In the genomic region with DNA sequence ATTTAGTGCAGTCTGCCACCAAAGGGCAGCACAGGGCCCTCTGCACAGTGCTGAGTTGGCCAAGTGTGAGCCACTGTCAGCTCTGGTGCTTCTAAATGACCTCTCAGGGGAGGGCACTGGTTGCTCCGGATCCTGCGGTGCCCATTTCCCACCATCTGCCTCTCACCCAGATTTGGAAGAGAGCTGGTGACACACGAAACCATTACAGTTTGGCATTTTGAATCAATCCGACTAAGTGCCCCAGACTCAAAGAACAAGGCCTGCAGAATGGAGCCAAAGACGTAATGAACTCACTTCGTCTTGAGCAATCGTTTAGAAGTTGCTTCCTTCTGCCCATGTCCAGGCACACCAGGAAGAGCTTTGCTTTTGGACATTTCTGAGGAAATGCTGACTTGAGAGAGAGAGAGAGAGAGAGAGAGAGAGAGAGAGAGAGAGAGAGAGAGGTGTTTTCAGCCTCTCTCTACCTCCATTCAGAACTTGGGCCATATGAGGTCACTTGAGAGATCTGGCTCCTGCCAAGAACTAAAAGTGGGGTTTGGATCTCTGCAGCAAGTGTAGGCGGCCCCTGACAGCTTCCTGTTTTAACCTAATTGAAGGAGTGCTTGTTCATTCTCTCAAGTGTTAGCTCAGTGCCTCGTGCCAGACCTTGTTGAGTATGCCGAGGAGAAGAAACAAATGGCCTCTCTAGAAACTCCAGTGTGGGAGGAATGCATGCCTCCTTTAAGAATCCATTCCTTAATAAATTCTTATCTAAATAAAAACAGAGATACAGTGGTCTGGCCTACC, we compare ENCODE assay signal across 10 mouse cellular contexts. TPM values are rescaled to one million over a fixed set of nuclear protein-coding genes. Genes with fewer than 3 reads are reported as not detected.
A peak's percentile ranks its signal among the peaks of the same experiment; 100 is the strongest.
DNase-seq lines count a peak whose midpoint lies in the region; TF ChIP-seq lines count a peak whose summit lies in the region.
"Had no signal": no experiment of that assay in that cellular context is flagged by ENCODE, and none has a peak within 500 bp of the region (broad histone marks: within the 10 kb centered on the region; RNA-seq: fewer than 3 reads in every experiment).

No protein-coding gene starts in this region.

- WGBS in cerebellum, adult 2 months: 41% methylated on average over 10 of the region's 10 CpGs

- DNase-seq in gastrocnemius, adult 2 months: peak; percentile 29
- no peak for DNase-seq in gastrocnemius, adult 8-10 months (ENCODE audit: low spot score in 2 of 2)
- DNase-seq in thymus, postnatal 14 days: peak; percentile 47
- DNase-seq in thymus, adult 18-20 months: no peak
- peak; percentile 19 for DNase-seq in left cerebral cortex, postnatal 4 days
- DNase-seq in thymus, postnatal 25 days: peak; percentile 41
- no peak for DNase-seq in neural tube, embryonic 10.5 days (ENCODE audit: extremely low spot score, low spot score)
- DNase-seq in cerebellum, adult 2 months: no peak
- DNase-seq: cerebellum, adult 8-10 months had no signal

- H3K4me1 ChIP-seq in cerebellum, adult 2 months (ENCODE audit: control insufficient read depth, insufficient read depth, low read length): no peaks in the 10 kb centered on the region

- intact Hi-C loops in gastrocnemius, adult 2 months (cut with DNase I): no loop called here
- intact Hi-C loops in left cerebral cortex, postnatal 4 days (cut with DNase I): no loop called here

- TF ChIP-seq POLR2A in cerebellum, adult 2 months (IDR thresholded peaks at IDR 0.05; ENCODE audit: borderline replicate concordance, insufficient read depth, low read length): no peak

- no peak for TF ChIP-seq CTCF in gastrocnemius, adult 2 months (IDR thresholded peaks at IDR 0.05)
- no peak for TF ChIP-seq CTCF in cerebellum, adult 2 months (IDR thresholded peaks at IDR 0.05; ENCODE audit: borderline replicate concordance, insufficient read depth, low read depth, low read length)

- H3K27ac ChIP-seq in gastrocnemius, adult 2 months: peak overlapping the region; percentile 31; the same call in 1 of the 2 replicates
- no peak overlapping the region for H3K27ac ChIP-seq in cerebellum, adult 2 months (ENCODE audit: insufficient read depth, low read length)

- H3K4me3 ChIP-seq in gastrocnemius, adult 2 months: no peak overlapping the region
- H3K4me3 ChIP-seq in cerebellum, adult 2 months (replicated peaks; ENCODE audit: insufficient read depth, low read depth, low read length): no peak overlapping the region
- H3K4me3 ChIP-seq: myocyte had no signal

- H3K27me3 ChIP-seq in cerebellum, adult 2 months (ENCODE audit: control insufficient read depth, insufficient read depth, low read length): no peaks in the 10 kb centered on the region

RNA-seq across cellular contexts. Expression of a gene that starts 28.5 kb away (rescaled TPM):
- total RNA-seq in gastrocnemius, adult 2 months (2021): 1 to 10 TPM; 2.5 to 3.1 TPM
- 1 to 10 TPM; 2.9 to 4.4 (median 3.3) TPM for total RNA-seq in gastrocnemius, adult 8-10 months (2022)
- 1 to 10 TPM; 3.3 to 3.5 TPM for total RNA-seq in left cerebral cortex, postnatal 4 days (2021)
- polyA plus RNA-seq in cerebellum, adult 2 months (2012; rRNA removed): 2.2 TPM in 2 replicates

RNA-seq across cellular contexts. Expression of a gene that starts 31.4 kb away (rescaled TPM):
- under 1 TPM; 0.06 to 0.13 TPM for total RNA-seq in gastrocnemius, adult 2 months (2021)
- under 1 TPM in 1 of 4 experiments, not detected in 3; 0.24 TPM for total RNA-seq in gastrocnemius, adult 8-10 months (2022)
- under 1 TPM; 0.34 to 0.48 TPM for total RNA-seq in left cerebral cortex, postnatal 4 days (2021)
- 0.10 and 0.13 TPM in 2 replicates for polyA plus RNA-seq in cerebellum, adult 2 months (2012; rRNA removed)
- polyA plus RNA-seq: myocyte had no signal

Comparison
In these comparisons a context has a peak if more than half of its experiments do, and no peak if none do; other contexts are left out.
1. DNase-seq: peak in gastrocnemius, adult 2 months (single experiment), thymus, postnatal 14 days (single experiment), left cerebral cortex, postnatal 4 days (single experiment) and thymus, postnatal 25 days (single experiment); none in gastrocnemius, adult 8-10 months (0 of 2), thymus, adult 18-20 months (0 of 2), neural tube, embryonic 10.5 days (single experiment) and cerebellum, adult 2 months (0 of 2).